Mouse (Mus musculus) megakaryocyte, adult 5-6 weeks (primary cell): ENCODE results near the gene Ablim1. TPM values are rescaled to one million over a fixed set of nuclear protein-coding genes. Genes with fewer than 3 reads are reported as not detected.

ENCODE experiments used
- ATAC-seq: 2 replicates; pipeline ENCODE4 v1.8.0; 2016; ENCODE audit warnings: mild to moderate bottlenecking, inconsistent platforms; ENCODE audit not compliant: poor library complexity, severe bottlenecking
- total RNA-seq, 2 experiments: library from RNA; stranded (forward) in 1 of 2; stranded (reverse) in 1 of 2; fragments of 153-499, 151-499 nt in 1 of 2; fragments of 221-1000, 200-1000 nt in 1 of 2; gene quantifications; 2 replicates each; pipeline versions ENCODE4 v1.2.3 to v1.2.4; 2015 to 2017

Gene Ablim1
- total RNA-seq, 2 experiments from 2014 or later = 1.7 to 2.6 TPM

- no peak for ATAC-seq
Measured at GRCm38 (mm10) chr19:57306601-57307000, 8.1 kb downstream of the Ablim1 start.

- ATAC-seq = no peak
Measured at GRCm38 (mm10) chr19:57305972-57306371, 8.7 kb downstream of the Ablim1 start.

GRCm38 (mm10) chr19:57304666-57305065 lies 10.1 kb downstream of the Ablim1 start:
- ATAC-seq = no peak

GRCm38 (mm10) chr19:57301961-57302395 lies 12.7 kb downstream of the Ablim1 start:
- no peak for ATAC-seq

- no peak for ATAC-seq
Measured at GRCm38 (mm10) chr19:57298006-57298405, 16.7 kb downstream of the Ablim1 start.

GRCm38 (mm10) chr19:57297447-57297846 lies 17.3 kb downstream of the Ablim1 start:
- no peak for ATAC-seq

- no peak for ATAC-seq
Measured at GRCm38 (mm10) chr19:57296539-57296938, 18.2 kb downstream of the Ablim1 start.

GRCm38 (mm10) chr19:57295521-57295920 lies 19.2 kb downstream of the Ablim1 start:
- ATAC-seq = no peak

- no peak for ATAC-seq
Measured at GRCm38 (mm10) chr19:57294356-57294755, 20.4 kb downstream of the Ablim1 start.

GRCm38 (mm10) chr19:57293737-57294136 lies 21.0 kb downstream of the Ablim1 start:
- no peak for ATAC-seq

- ATAC-seq = no peak
Measured at GRCm38 (mm10) chr19:57283310-57283709, 31.4 kb downstream of the Ablim1 start.

- no peak for ATAC-seq
Measured at GRCm38 (mm10) chr19:57282642-57283041, 32.1 kb downstream of the Ablim1 start.

- ATAC-seq = no peak
Measured at GRCm38 (mm10) chr19:57279666-57280065, 35.1 kb downstream of the Ablim1 start.

GRCm38 (mm10) chr19:57278263-57278662 lies 36.5 kb downstream of the Ablim1 start:
- ATAC-seq = no peak

GRCm38 (mm10) chr19:57277010-57277409 lies 37.7 kb downstream of the Ablim1 start:
- ATAC-seq = no peak

- ATAC-seq = no peak
Measured at GRCm38 (mm10) chr19:57275166-57275953, 39.4 kb downstream of the Ablim1 start.

GRCm38 (mm10) chr19:57274717-57275116 lies 40.0 kb downstream of the Ablim1 start:
- no peak for ATAC-seq

- no peak for ATAC-seq
Measured at GRCm38 (mm10) chr19:57274286-57274685, 40.4 kb downstream of the Ablim1 start.

- peak; percentile 70 for ATAC-seq
Measured at GRCm38 (mm10) chr19:57272824-57273613, 41.7 kb downstream of the Ablim1 start.

GRCm38 (mm10) chr19:57271757-57272156 lies 43.0 kb downstream of the Ablim1 start:
- ATAC-seq = no peak

GRCm38 (mm10) chr19:57270711-57271110 lies 44.0 kb downstream of the Ablim1 start:
- no peak for ATAC-seq

GRCm38 (mm10) chr19:57269791-57270190 lies 44.9 kb downstream of the Ablim1 start:
- no peak for ATAC-seq
